Mouse (Mus musculus) heart, embryonic 14.5 days (tissue): ENCODE measurements at regions not wholly inside any gene's neighbourhood (a gene's known extent, or its start where the extent isn't known, plus 50 kb on each side); places are given as distances from the start of the nearest gene placed in this dataset.

Source experiments
- ATAC-seq: fragments of 200-750 bp; cut with Nextera tagmentation; 2 replicates; pipeline ENCODE4 v1.8.0; 2017; ENCODE audit warnings: low read depth, moderate TSS enrichment; ENCODE audit not compliant: insufficient number of reproducible peaks, insufficient read depth, low FRiP score
- H3K27ac ChIP-seq, 2 experiments: fragments of 200-500 bp in 1 of 2; fragments of 300-500 bp in 1 of 2; sonication (generic) in 1 of 2; replicated peaks in 1 of 2; 2 replicates each; pipeline ENCODE4 v1.5.1; 2012 to 2014; ENCODE audit warnings: low read depth in 2 of 2, low read length in 2 of 2, control low read depth in 1 of 2, mild to moderate bottlenecking in 1 of 2, mixed read lengths in 1 of 2; ENCODE audit not compliant: control insufficient read depth in 1 of 2, insufficient read depth in 1 of 2
- H3K27me3 ChIP-seq: fragments of 300-500 bp; sonication (generic); 2 replicates; pipeline ENCODE4 v1.6.1; 2014; ENCODE audit warnings: mild to moderate bottlenecking, low read length, control low read depth; ENCODE audit not compliant: control insufficient read depth, insufficient read depth
- H3K36me3 ChIP-seq: fragments of 300-500 bp; sonication (generic); 2 replicates; pipeline ENCODE4 v1.6.1; 2014; ENCODE audit warnings: mild to moderate bottlenecking, control low read depth, low read length, mixed read lengths; ENCODE audit not compliant: control insufficient read depth, insufficient read depth
- H3K4me1 ChIP-seq, 2 experiments: fragments of 200-500 bp in 1 of 2; fragments of 300-500 bp in 1 of 2; sonication (generic) in 1 of 2; 2 replicates each; pipeline ENCODE4 v1.6.1; 2012 to 2014; ENCODE audit warnings: low read length in 2 of 2, control low read depth in 1 of 2, mixed read lengths in 1 of 2; ENCODE audit not compliant: control insufficient read depth in 2 of 2, insufficient read depth in 2 of 2
- H3K4me2 ChIP-seq: fragments of 300-500 bp; sonication (generic); 2 replicates; pipeline ENCODE4 v1.6.1; 2014; ENCODE audit warnings: mild to moderate bottlenecking, low read length
- H3K4me3 ChIP-seq, 2 experiments: fragments of 200-500 bp in 1 of 2; fragments of 300-500 bp in 1 of 2; sonication (generic) in 1 of 2; 2 replicates each; pipeline ENCODE4 v1.5.1; 2012 to 2014; ENCODE audit warnings: low read length in 2 of 2, mild to moderate bottlenecking in 2 of 2, control low read depth in 1 of 2, low read depth in 1 of 2, moderate library complexity in 1 of 2; ENCODE audit not compliant: control insufficient read depth in 1 of 2, insufficient read depth in 1 of 2
- H3K9ac ChIP-seq: fragments of 300-500 bp; sonication (generic); 2 replicates; pipeline ENCODE4 v1.6.1; 2014; ENCODE audit warnings: mild to moderate bottlenecking, low read length
- H3K9me3 ChIP-seq: fragments of 300-500 bp; sonication (generic); 2 replicates; pipeline ENCODE4 v1.6.1; 2016; ENCODE audit warnings: low read length, control low read depth; ENCODE audit not compliant: control insufficient read depth
- WGBS: fragments of 180-500 bp; shearing (Covaris S2); extraction: QIAGEN DNeasy Blood & Tissue Kit; methylation state at CpG from one replicate; pipeline ENCODE4 v1.1.7; 2014; 5-methylcytosine and 5-hydroxymethylcytosine counted together

DNA sequence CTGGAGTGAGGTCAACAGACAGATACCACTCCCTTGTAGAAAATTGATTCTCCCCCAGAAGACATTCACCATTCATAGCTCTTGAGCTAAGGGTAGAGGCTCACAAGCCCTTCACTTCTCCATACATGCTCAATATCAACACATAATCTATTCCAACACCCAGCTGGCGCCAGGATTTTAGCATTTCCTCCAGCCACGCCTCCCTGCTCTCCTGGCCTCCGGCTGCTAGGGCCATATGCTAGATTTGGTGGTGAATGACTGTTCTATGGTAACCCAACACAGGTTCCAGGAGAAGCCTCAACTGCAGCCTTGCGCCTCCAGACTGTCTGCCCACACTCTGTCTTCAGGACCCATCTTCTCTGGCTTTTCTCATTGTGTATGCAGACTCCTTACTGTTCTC is 197.9 kb downstream of the Gm11011 start:
- 82% methylated on average over 4 of the region's 4 CpGs for WGBS
- Histone ChIP-seq H3K36me3 (no peaks in the 10 kb centered on the region), H3K27me3 (no peaks in the 10 kb centered on the region), H3K4me1 (no peaks in the 10 kb centered on the region), H3K27ac (no peak overlapping the region), H3K4me2 (no peak overlapping the region), H3K9ac (no peak overlapping the region), H3K4me3 (no peak overlapping the region), H3K9me3 (no peaks in the 10 kb centered on the region)
- ATAC-seq = no peak

DNA sequence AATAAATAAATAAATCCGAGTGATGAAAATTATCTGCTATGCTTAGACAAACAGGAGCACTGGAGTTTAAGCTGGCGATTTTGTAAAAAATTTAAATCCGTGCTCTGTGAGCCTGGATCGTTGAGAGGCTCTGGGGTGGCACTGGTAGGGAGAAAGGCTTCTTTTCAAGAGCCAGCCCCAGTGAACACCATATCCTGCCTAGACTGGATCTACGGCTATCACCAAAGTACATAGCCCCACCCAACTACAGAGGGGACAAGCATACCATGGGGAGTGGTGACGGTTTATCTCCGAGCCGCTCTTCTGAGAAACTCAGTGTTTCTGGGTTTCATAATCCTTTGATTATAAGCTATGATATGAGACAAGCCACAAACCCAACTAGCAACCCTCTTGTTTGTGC is 199.0 kb downstream of the Gm11011 start:
- H3K9ac ChIP-seq = no peak overlapping the region
- WGBS = 63% methylated on average over 8 of the region's 8 CpGs
- 0 out of 2 replicates have a peak, but pooled peaks cover 3% of the 10 kb centered on the region for H3K9me3 ChIP-seq

DNA sequence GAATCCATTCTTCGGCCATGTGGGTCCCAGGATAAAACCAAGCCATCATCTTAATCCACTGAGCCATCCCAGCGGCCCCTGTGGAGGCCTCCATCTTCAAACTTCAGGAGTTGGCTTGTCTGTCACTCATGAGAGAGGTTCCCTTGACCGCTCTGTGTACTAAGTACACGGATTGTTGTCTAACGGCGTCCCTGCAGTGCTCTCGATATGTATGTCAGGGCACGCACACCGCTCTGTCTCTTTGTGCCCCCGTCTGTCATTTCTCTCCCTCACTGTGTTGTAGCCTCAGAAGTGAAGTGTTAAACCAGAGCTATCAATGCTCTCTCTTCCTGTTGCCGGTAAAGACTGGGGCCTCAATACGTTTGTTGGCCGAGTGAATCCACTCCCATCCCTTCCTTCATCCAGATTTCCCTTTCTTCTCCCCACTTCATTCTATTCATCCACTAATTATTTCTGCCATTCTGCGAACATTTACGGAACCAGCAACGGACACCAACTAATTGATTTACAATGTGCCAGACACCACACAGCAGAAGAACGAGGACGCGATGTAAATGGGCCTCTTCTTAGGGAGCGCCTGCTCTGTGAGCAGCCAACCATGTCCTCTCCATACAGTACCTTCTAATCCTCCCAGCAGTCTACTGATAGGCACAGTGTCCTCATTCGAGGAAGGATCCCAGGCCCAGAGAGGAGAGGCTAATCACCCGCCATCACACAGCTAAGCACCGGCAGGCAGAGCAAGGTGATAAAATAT is 199.6 kb downstream of the Gm11011 start:
- Histone ChIP-seq H3K27me3 (no peaks in the 10 kb centered on the region), H3K27ac (no peak overlapping the region), H3K4me2 (no peak overlapping the region), H3K36me3 (no peaks in the 10 kb centered on the region), H3K4me1 (no peaks in the 10 kb centered on the region), H3K9ac (no peak overlapping the region), H3K4me3 (no peak overlapping the region), H3K9me3 (0 out of 2 replicates have a peak, but pooled peaks cover 5% of the 10 kb centered on the region)
- WGBS = 78% methylated on average over 23 of the region's 23 CpGs
- ATAC-seq = no peak

More for the DNA sequence above, 199.0 kb downstream of the Gm11011 start:
- H3K4me2 ChIP-seq = no peak overlapping the region
- ATAC-seq = no peak
- no peak overlapping the region for H3K27ac ChIP-seq
- no peaks in the 10 kb centered on the region for H3K36me3 ChIP-seq
- no peak overlapping the region for H3K4me3 ChIP-seq
- no peaks in the 10 kb centered on the region for H3K27me3 ChIP-seq
- no peaks in the 10 kb centered on the region for H3K4me1 ChIP-seq

DNA sequence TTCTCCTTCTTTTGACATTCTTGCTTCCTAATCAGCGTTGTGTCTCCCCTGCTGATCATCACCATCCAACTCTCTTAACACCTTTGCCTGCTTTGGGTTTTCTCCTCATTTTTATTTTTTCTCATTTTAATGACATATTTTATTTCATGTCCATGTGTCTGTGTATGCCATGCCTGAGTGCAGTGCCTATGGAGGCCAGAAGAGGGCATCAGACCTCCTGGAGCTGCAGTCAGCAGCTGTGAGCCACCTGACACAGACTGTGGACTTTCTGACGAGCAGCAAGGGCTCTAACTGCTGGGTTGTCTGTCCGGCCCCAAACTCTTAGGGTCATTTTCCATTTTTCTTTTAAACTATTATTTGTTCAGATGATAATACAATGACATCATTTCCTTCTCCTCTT is 203.8 kb downstream of the Gm11011 start:
- no peaks in the 10 kb centered on the region for H3K4me1 ChIP-seq
- H3K9me3 ChIP-seq = 0 out of 2 replicates have a peak, but pooled peaks cover 5% of the 10 kb centered on the region
- H3K9ac ChIP-seq = no peak overlapping the region
- no peak for ATAC-seq
- H3K27ac ChIP-seq = no peak overlapping the region
- no peaks in the 10 kb centered on the region for H3K36me3 ChIP-seq
- 86% methylated on average over 3 of the region's 3 CpGs for WGBS
- H3K4me3 ChIP-seq = no peak overlapping the region
- no peaks in the 10 kb centered on the region for H3K27me3 ChIP-seq
- no peak overlapping the region for H3K4me2 ChIP-seq

DNA sequence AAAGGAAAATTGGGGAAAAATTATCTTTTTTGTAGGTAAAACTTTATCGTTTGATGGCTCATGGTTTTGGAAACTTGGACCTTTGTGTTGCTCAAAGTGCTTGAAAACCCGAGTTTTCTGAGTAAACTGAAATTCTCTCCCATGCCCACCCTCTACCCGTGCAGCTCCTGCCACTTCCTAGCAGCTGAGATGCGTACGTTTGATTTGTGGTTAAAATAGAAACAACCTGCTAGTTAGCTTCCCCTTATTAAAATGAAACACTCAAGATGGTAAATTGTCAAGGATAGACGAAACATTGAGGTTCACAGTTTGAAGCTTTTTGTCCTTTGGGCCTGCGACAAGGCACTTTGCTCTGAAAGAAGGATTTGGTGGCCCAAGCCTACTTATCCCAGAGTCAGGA is 214.5 kb downstream of the Gm11011 start:
- WGBS = 83% methylated on average over 7 of the region's 7 CpGs
- H3K4me2 ChIP-seq = no peak overlapping the region

DNA sequence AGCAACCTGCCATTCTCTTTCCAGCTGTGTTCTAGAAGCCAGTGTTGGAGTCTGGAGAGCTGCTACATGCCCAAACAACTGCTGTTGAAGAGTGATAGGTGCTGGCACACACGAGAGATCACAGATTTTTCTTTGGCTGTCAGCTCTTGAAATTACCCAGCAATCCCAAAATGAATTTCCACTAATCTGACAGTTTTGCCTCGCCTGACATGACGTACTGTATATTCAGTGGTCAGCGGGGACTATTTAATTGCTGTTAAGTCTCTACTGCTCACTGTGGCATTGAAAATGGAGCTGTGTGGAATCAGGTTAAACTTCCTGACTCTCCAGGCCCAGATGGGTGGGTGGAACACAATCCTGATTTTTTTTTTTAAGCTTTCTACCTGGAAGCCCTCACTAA is 222.5 kb downstream of the Gm11011 start:
- Histone ChIP-seq H3K4me2 (no peak overlapping the region), H3K9ac (no peak overlapping the region), H3K4me1 (no peaks in the 10 kb centered on the region; a peak in 1 of 4 replicates), H3K4me3 (no peak overlapping the region), H3K9me3 (0 out of 2 replicates have a peak, but pooled peaks cover 6% of the 10 kb centered on the region), H3K27ac (no peak overlapping the region), H3K36me3 (no peaks in the 10 kb centered on the region), H3K27me3 (no peaks in the 10 kb centered on the region; the same call in 1 of the 2 replicates)
- no peak for ATAC-seq
- WGBS = 48% methylated on average over 4 of the region's 4 CpGs

More for the DNA sequence above, 214.5 kb downstream of the Gm11011 start:
- H3K27me3 ChIP-seq = no peaks in the 10 kb centered on the region
- no peaks in the 10 kb centered on the region for H3K4me1 ChIP-seq
- H3K4me3 ChIP-seq = no peak overlapping the region
- H3K27ac ChIP-seq = no peak overlapping the region
- no peak overlapping the region for H3K9ac ChIP-seq
- H3K36me3 ChIP-seq = no peaks in the 10 kb centered on the region
- 0 out of 2 replicates have a peak, but pooled peaks cover 5% of the 10 kb centered on the region for H3K9me3 ChIP-seq
- ATAC-seq = no peak

DNA sequence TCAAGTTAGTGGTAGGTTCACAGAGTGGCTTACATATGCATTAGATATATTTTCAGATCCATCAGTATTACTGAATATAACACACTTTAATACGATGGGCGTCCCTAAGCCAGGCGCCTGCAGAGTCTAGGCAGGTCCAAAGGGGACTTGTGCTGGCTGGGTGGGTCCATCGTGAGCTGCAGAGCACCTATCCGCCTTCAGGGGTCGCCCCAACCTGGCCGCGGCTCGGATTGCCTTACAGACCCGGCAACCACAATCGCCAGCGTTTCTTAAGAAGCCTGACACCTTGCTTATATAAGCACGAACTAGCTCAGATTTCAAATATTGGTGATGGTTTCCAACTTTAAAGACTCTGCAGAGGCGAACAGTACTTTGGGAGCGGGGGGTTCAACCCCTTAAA is 227.3 kb downstream of the Gm11011 start:
- peak overlapping the region; percentile 14 to 15; a peak in 2 of 4 replicates for H3K4me3 ChIP-seq
- no peak for ATAC-seq
- H3K36me3 ChIP-seq = no peaks in the 10 kb centered on the region
- no peaks in the 10 kb centered on the region; the same call in 1 of the 2 replicates for H3K27me3 ChIP-seq
- H3K9me3 ChIP-seq = 0 out of 2 replicates have a peak, but pooled peaks cover 6% of the 10 kb centered on the region
- 17% methylated on average over 15 of the region's 15 CpGs for WGBS
- peak overlapping the region; percentile 60 for H3K4me2 ChIP-seq
- no peak overlapping the region for H3K27ac ChIP-seq
- peaks cover 3 to 5% of the 10 kb centered on the region in 2 experiments; a peak in 3 of 4 replicates for H3K4me1 ChIP-seq
- no peak overlapping the region for H3K9ac ChIP-seq
